Mouse (Mus musculus): ENCODE data around the gene Casz1. TPM values are rescaled to one million over a fixed set of nuclear protein-coding genes. Genes with fewer than 3 reads are reported as not detected.

The Casz1 gene
- polyA plus RNA-seq, 1 experiment, result 0.03 TPM

GRCm38 (mm10) chr4:148938546-148938945 is 134.3 kb downstream of the Casz1 start:
- Histone ChIP-seq H3K4me1 (ENCODE audit: control insufficient read depth) (peaks cover 2% of the 10 kb centered on the region; the same call in 1 of the 2 replicates), H3K9me3 (ENCODE audit: control insufficient read depth, low read length) (no peaks in the 10 kb centered on the region), H3K27me3 (ENCODE audit: control insufficient read depth) (peaks cover 11% of the 10 kb centered on the region), H3K36me3 (ENCODE audit: control insufficient read depth) (no peaks in the 10 kb centered on the region), H3K4me3 (replicated peaks) (no peak overlapping the region)
- TF ChIP-seq TAL1 (IDR thresholded peaks at IDR 0.05; ENCODE audit: low read length) (no peak), GATA1 (IDR thresholded peaks at IDR 0.05; ENCODE audit: low read length) (no peak)

GRCm38 (mm10) chr4:148940674-148941211 is 136.5 kb downstream of the Casz1 start:
- Histone ChIP-seq H3K36me3 (ENCODE audit: control insufficient read depth) (no peaks in the 10 kb centered on the region), H3K4me3 (replicated peaks) (no peak overlapping the region), H3K9me3 (ENCODE audit: control insufficient read depth, low read length) (no peaks in the 10 kb centered on the region), H3K27me3 (ENCODE audit: control insufficient read depth) (peaks cover 11% of the 10 kb centered on the region), H3K4me1 (ENCODE audit: control insufficient read depth) (peaks cover 2% of the 10 kb centered on the region; the same call in 1 of the 2 replicates)
- no peak for TF ChIP-seq TAL1 (IDR thresholded peaks at IDR 0.05; ENCODE audit: low read length)
- no peak for TF ChIP-seq GATA1 (IDR thresholded peaks at IDR 0.05; ENCODE audit: low read length)

DNA sequence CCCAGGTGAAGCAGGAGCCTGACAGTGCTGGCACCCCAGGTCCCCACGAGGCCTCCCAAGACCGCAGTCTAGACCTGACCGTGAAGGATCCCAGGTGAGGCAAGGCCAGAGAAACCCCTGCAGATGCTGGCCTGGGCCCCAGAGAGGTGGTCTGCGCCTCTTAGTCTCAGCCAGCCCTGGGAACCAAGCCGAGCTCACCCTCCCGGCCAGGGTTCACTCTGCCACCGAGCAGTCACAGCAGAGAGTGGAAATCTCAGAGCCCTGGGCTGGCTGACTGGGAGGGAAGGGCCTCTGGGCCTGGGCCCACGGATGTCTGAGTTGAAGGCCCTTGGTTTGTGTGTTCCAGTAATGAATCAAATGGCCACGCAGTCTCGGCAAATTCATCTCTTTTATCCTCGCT is 137.1 kb downstream of the Casz1 start:
- H3K9me3 ChIP-seq (ENCODE audit: control insufficient read depth, low read length), result no peaks in the 10 kb centered on the region
- H3K4me3 ChIP-seq (replicated peaks), result no peak overlapping the region
- peaks cover 2% of the 10 kb centered on the region for H3K4me1 ChIP-seq (ENCODE audit: control insufficient read depth)
- H3K27me3 ChIP-seq (ENCODE audit: control insufficient read depth), result peaks cover 11% of the 10 kb centered on the region
- H3K36me3 ChIP-seq (ENCODE audit: control insufficient read depth), result no peaks in the 10 kb centered on the region
- TF ChIP-seq TAL1 (IDR thresholded peaks at IDR 0.05; ENCODE audit: low read length) (no peak), GATA1 (IDR thresholded peaks at IDR 0.05; ENCODE audit: low read length) (no peak)

DNA sequence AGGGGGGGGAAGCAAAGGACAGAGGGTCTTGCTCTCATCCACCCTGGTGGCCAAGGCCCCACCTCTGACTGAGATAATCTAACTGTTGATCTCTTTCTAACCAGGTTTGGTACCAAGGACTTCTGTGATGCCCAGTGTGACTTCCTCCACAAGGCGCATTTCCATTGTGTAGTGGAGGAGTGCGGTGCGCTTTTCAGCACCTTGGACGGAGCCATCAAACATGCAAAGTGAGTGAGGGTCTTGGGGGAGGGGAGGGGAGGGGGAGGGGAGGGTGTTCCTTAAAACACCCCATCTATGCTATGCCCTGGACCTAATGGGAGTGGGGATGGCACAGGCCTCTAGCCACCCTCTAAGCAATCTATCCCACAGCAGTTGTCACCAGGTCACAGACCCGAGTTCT is 138.9 kb downstream of the Casz1 start:
- no peaks in the 10 kb centered on the region for H3K36me3 ChIP-seq (ENCODE audit: control insufficient read depth)
- H3K4me3 ChIP-seq (replicated peaks), result no peak overlapping the region
- peaks cover 9% of the 10 kb centered on the region for H3K4me1 ChIP-seq (ENCODE audit: control insufficient read depth)
- TF ChIP-seq GATA1 (IDR thresholded peaks at IDR 0.05; ENCODE audit: low read length) (no peak), TAL1 (IDR thresholded peaks at IDR 0.05; ENCODE audit: low read length) (no peak)
- no peaks in the 10 kb centered on the region for H3K9me3 ChIP-seq (ENCODE audit: control insufficient read depth, low read length)
- H3K27me3 ChIP-seq (ENCODE audit: control insufficient read depth), result peaks cover 11% of the 10 kb centered on the region

DNA sequence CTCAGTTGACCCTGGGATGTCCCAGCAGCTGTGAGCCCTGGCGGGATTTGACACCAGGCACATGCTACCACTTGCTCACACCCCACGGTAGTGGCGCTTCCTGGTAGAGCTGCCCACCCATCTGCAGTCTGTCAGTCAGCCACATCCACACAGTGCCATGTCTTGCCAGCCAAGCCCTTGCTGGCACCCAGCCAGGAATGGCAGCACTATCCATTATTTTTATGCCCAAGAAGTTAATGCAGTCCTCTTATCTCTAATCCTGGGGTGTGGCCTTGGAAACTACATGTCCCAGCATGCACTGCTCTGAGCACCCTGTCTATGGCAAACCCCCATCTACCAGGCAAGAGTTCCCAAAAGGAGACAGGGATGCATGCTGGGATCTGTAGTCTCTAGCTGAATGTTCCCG is 141.2 kb downstream of the Casz1 start:
- Histone ChIP-seq H3K4me3 (replicated peaks) (no peak overlapping the region), H3K36me3 (ENCODE audit: control insufficient read depth) (no peaks in the 10 kb centered on the region), H3K4me1 (ENCODE audit: control insufficient read depth) (peaks cover 8% of the 10 kb centered on the region), H3K27me3 (ENCODE audit: control insufficient read depth) (peaks cover 24% of the 10 kb centered on the region), H3K9me3 (ENCODE audit: control insufficient read depth, low read length) (no peaks in the 10 kb centered on the region)
- TF ChIP-seq GATA1 (IDR thresholded peaks at IDR 0.05; ENCODE audit: low read length), result no peak
- no peak for TF ChIP-seq TAL1 (IDR thresholded peaks at IDR 0.05; ENCODE audit: low read length)

DNA sequence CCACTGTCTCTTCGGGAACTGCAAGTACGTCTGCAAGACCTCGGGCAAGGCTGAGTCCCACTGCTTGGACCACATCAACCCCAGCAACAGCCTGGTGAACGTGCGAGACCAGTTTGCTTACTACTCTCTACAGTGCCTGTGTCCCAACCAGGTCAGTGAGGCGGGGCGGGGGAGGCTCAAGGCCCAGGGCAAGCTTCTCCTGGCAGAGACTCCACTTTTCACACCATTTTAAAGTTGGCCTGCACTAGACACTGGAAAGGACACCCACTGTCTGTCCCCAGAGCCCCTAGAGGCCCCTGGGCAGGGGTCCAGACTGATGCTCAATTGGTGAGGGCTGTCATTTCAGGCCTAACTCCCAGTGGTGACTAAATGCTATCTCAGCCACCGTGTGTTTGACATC is 141.8 kb downstream of the Casz1 start:
- TF ChIP-seq TAL1 (IDR thresholded peaks at IDR 0.05; ENCODE audit: low read length) (no peak), GATA1 (IDR thresholded peaks at IDR 0.05; ENCODE audit: low read length) (no peak)
- no peaks in the 10 kb centered on the region for H3K9me3 ChIP-seq (ENCODE audit: control insufficient read depth, low read length)
- peaks cover 7% of the 10 kb centered on the region for H3K4me1 ChIP-seq (ENCODE audit: control insufficient read depth)
- peaks cover 25% of the 10 kb centered on the region for H3K27me3 ChIP-seq (ENCODE audit: control insufficient read depth)
- no peaks in the 10 kb centered on the region for H3K36me3 ChIP-seq (ENCODE audit: control insufficient read depth)
- no peak overlapping the region for H3K4me3 ChIP-seq (replicated peaks)

DNA sequence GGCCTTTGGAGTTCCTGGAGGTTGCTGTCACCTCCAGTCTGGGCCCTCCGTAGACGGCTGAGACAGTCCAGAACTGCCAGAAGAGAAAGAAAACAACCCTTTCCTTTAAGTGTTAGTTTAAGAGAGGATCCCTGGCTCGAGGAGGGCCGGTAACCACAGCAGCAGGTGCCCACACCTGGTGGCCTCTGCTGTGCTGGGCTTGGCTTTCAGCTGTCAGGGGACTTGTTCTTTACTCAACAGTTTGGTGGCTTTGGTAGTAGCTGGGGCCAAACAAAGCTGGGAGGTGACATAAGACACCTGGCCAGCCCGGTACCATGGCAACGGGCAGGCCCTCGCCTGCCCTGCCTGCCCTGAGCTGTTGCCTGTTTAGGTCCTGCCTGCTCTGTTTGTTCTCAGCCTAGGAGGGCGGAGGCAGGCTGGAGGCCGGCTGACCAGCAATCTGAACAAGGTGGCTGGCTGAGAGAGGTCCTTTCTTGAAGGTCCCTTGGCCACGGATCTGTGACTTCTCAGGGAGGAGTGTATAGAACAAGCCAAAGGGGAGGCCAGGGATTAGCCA is 143.7 kb downstream of the Casz1 start:
- Histone ChIP-seq H3K4me1 (ENCODE audit: control insufficient read depth) (peaks cover 7% of the 10 kb centered on the region), H3K9me3 (ENCODE audit: control insufficient read depth, low read length) (no peaks in the 10 kb centered on the region), H3K4me3 (replicated peaks) (no peak overlapping the region), H3K36me3 (ENCODE audit: control insufficient read depth) (no peaks in the 10 kb centered on the region), H3K27me3 (ENCODE audit: control insufficient read depth) (peaks cover 40% of the 10 kb centered on the region)
- TF ChIP-seq GATA1 (IDR thresholded peaks at IDR 0.05; ENCODE audit: low read length) (no peak), TAL1 (IDR thresholded peaks at IDR 0.05; ENCODE audit: low read length) (no peak)

DNA sequence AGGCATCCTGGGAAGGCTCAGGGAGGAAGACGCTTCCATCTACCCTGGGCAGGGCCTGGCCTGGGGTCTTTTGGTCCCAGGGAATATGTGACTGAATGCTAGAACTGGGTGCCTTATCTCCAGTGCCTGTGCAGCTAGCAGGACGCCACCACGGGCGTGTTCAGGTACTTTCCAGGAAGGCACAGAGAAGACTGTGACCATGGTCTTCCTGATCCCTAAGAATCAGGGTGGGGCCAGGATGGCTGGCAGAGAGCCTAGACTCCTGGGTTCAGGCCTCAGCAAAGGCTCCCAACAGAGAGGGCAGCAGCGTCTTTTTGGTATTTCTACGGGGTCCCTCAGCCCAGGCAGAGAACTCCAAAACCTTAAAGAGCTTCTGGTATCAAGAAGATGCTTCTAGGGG is 146.3 kb downstream of the Casz1 start:
- Histone ChIP-seq H3K9me3 (ENCODE audit: control insufficient read depth, low read length) (no peaks in the 10 kb centered on the region), H3K36me3 (ENCODE audit: control insufficient read depth) (no peaks in the 10 kb centered on the region), H3K4me1 (ENCODE audit: control insufficient read depth) (peaks cover 7% of the 10 kb centered on the region), H3K27me3 (ENCODE audit: control insufficient read depth) (peaks cover 52% of the 10 kb centered on the region), H3K4me3 (replicated peaks) (no peak overlapping the region)
- TF ChIP-seq TAL1 (IDR thresholded peaks at IDR 0.05; ENCODE audit: low read length) (no peak), GATA1 (IDR thresholded peaks at IDR 0.05; ENCODE audit: low read length) (no peak)

- Histone ChIP-seq H3K27me3 (ENCODE audit: control insufficient read depth) (peaks cover 52% of the 10 kb centered on the region), H3K4me1 (ENCODE audit: control insufficient read depth) (peaks cover 7% of the 10 kb centered on the region), H3K4me3 (replicated peaks) (no peak overlapping the region), H3K9me3 (ENCODE audit: control insufficient read depth, low read length) (no peaks in the 10 kb centered on the region), H3K36me3 (ENCODE audit: control insufficient read depth) (no peaks in the 10 kb centered on the region)
- TF ChIP-seq GATA1 (IDR thresholded peaks at IDR 0.05; ENCODE audit: low read length) (no peak), TAL1 (IDR thresholded peaks at IDR 0.05; ENCODE audit: low read length) (no peak)
These were observed 146.9 kb downstream of the Casz1 start for GRCm38 (mm10) chr4:148950932-148951650.
